Mouse (Mus musculus): ENCODE results near the gene Bmp8b. TPM values are rescaled to one million over a fixed set of nuclear protein-coding genes. Genes with fewer than 3 reads are reported as not detected.
"Not testable (repeated sequence)": the region's sequence is repeated elsewhere in the genome, so short reads cannot be mapped to it uniquely, and the experiment has no call there.

Gene Bmp8b
- polyA plus RNA-seq, 1 experiment from 2014 or later: 1.3 TPM

DNA sequence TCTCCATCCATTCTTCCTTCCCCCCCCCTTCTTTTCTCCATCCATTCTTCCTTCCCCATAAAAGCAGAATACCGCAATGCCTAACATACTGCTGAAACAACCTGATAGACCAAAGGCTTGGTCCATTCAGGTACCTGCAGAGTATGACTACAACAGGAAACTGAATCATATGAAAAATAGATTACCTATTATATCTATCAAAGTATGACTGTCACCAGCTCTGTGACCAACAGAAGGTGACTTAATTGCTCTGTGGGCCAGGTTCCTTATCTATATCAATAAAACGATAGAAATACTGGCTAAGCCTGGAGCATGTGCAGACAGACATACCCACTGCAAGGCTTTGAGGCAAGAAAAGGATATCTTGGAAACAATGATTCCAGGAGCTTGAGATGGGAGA is 50.5 kb downstream of the Bmp8b start:
- Histone ChIP-seq H3K27ac (no peak overlapping the region), H3K4me2 (no peak overlapping the region), H3K4me3 (no peak overlapping the region), H3K9ac (no peak overlapping the region), H3K4me1 (no peaks in the 10 kb centered on the region), H3K36me3 (no peaks in the 10 kb centered on the region), H3K27me3 (no peaks in the 10 kb centered on the region), H3K9me3 (no peaks in the 10 kb centered on the region)
- no peak for ATAC-seq (ENCODE audit: insufficient number of reproducible peaks, low FRiP score, low TSS enrichment, low read depth)
- 61% methylated on average over 2 of the region's 2 CpGs for WGBS

DNA sequence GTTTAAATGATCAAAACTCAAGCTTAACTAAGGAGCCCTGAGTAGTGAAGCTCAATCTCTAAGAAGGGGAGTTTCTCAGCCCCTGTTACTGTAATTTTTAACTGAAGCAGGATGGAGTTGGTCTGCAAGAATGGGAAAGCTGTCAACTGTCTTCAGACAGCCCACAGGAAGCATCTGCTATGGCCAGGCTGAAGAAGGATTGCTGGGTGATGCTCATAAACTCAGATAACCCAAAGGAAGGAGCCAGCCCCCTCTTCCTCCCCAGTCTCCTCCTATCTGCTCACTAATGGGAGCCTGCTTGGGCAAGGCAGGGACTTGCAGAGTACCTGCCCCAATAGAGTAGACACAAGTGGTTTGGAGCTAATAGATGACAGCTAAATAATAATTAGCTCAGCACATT is 50.9 kb downstream of the Bmp8b start:
- Histone ChIP-seq H3K4me1 (no peaks in the 10 kb centered on the region), H3K4me3 (no peak overlapping the region), H3K36me3 (no peaks in the 10 kb centered on the region), H3K9me3 (no peaks in the 10 kb centered on the region), H3K9ac (0 out of 2 replicates have a peak overlapping the region, but pooled peaks have one; percentile 14), H3K4me2 (no peak overlapping the region), H3K27me3 (no peaks in the 10 kb centered on the region), H3K27ac (no peak overlapping the region)
- ATAC-seq (ENCODE audit: insufficient number of reproducible peaks, low FRiP score, low TSS enrichment, low read depth): no peak

DNA sequence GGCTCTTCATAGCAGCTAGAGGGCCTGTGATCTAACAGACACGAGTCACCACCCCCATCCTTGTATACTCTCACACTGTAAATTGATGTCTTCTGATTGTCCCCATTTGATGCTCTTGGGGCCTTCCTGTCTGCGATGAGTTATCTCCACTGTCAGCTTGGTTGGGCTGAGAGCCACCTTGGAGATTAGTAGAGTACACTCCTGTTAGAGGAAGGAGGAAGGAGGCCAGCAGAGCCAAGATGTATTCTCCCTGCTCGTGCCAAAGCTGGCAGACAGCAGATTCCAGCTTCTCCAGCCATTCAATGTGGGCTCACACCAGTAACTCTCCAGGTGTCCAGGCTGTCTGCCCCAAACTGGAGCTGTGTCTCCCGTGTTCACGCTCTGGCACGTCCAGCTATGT is 55.6 kb downstream of the Bmp8b start:
- no peak overlapping the region for H3K4me2 ChIP-seq
- no peaks in the 10 kb centered on the region for H3K36me3 ChIP-seq
- H3K9ac ChIP-seq: no peak overlapping the region
- ATAC-seq (ENCODE audit: insufficient number of reproducible peaks, low FRiP score, low TSS enrichment, low read depth): no peak
- H3K4me3 ChIP-seq: no peak overlapping the region
- H3K27me3 ChIP-seq: no peaks in the 10 kb centered on the region
- WGBS: 78% methylated on average over 6 of the region's 6 CpGs
- no peaks in the 10 kb centered on the region for H3K9me3 ChIP-seq
- no peaks in the 10 kb centered on the region for H3K4me1 ChIP-seq
- no peak overlapping the region for H3K27ac ChIP-seq

DNA sequence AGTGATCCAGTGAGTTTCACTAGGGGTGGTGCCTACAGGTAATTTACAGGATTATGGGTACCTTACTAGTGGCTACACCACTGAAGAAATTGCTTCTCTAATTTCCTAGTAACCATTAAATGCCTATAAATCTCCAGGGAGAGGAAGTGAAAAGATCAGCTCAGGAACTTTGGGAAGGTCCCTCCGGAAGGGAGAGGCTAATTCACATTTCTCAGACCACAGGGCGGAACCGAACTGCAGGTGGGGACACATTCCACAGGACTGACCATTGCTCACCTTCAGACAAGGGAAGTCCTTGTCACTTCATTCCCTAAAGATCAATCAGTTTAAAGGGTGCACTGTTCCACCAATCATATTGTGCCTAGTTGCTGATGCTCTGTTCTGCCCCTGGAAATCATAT is 56.3 kb downstream of the Bmp8b start:
- H3K27me3 ChIP-seq; H3K27ac ChIP-seq; H3K9me3 ChIP-seq; H3K4me1 ChIP-seq; H3K9ac ChIP-seq; ATAC-seq (ENCODE audit: insufficient number of reproducible peaks, low FRiP score, low TSS enrichment, low read depth); H3K4me3 ChIP-seq; H3K4me2 ChIP-seq; H3K36me3 ChIP-seq: not testable (repeated sequence)
- 57% methylated on average over 3 of the region's 3 CpGs for WGBS

DNA sequence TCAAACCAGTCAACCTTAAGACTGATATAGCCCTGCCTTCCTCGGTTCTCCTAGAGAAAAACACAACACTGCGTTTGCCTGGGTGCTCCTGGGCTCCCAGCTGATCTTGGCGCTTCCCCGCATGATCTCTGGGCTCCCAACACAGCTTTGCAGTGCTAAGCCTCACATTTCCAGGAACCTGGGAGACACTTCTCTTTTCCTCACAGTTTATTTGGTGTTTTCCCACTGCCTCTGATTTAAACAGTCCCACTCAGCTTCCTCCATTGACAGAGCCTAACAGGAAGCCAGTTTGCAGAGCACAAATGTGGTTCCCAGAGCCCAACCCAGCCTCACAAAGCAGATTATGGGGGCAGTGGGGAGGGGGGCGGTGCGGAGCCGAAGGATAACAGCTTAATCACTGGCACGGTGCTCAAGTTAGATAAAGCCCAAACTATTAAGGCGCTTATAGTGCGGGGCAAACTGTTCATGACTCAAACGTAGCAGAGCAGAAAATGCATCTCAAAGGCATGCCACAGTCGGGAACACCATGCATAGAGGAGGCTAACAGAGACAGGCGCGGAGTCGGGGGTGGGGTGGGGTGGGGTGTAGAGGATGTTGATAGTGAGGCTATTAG is 57.4 kb downstream of the Bmp8b start:
- no peak overlapping the region for H3K9ac ChIP-seq
- WGBS: 20% methylated on average over 15 of the region's 15 CpGs
- no peaks in the 10 kb centered on the region for H3K36me3 ChIP-seq
- H3K4me2 ChIP-seq: peak overlapping the region; percentile 26; the same call in 1 of the 2 replicates
- no peak overlapping the region for H3K4me3 ChIP-seq
- no peak overlapping the region for H3K27ac ChIP-seq
- H3K4me1 ChIP-seq: no peaks in the 10 kb centered on the region
- H3K27me3 ChIP-seq: no peaks in the 10 kb centered on the region
- H3K9me3 ChIP-seq: no peaks in the 10 kb centered on the region
- ATAC-seq (ENCODE audit: insufficient number of reproducible peaks, low FRiP score, low TSS enrichment, low read depth): no peak

DNA sequence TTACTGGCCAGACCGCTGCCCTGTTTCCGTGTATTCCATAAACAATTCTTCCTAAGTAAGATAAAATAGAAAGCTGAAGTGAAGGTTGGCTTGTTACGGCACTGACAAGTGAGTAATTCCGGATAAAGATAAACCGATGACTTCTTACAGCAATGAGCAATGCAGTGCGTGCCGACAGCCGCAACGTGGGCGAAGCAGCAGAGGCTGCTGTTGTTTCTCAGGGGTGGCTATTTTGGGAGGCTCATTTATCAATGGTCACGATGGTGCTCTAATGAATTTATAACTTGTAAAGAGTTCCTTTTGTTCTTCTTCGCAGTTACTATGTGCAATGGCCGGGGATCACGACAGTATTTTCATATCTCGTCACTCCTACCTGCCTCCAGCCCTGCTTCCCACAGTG is 59.2 kb downstream of the Bmp8b start:
- H3K9ac ChIP-seq: no peak overlapping the region
- no peak overlapping the region for H3K4me2 ChIP-seq
- H3K36me3 ChIP-seq: no peaks in the 10 kb centered on the region
- H3K9me3 ChIP-seq: no peaks in the 10 kb centered on the region
- no peaks in the 10 kb centered on the region for H3K4me1 ChIP-seq
- 82% methylated on average over 15 of the region's 15 CpGs for WGBS
- H3K4me3 ChIP-seq: no peak overlapping the region
- no peaks in the 10 kb centered on the region for H3K27me3 ChIP-seq
- ATAC-seq (ENCODE audit: insufficient number of reproducible peaks, low FRiP score, low TSS enrichment, low read depth): no peak
- no peak overlapping the region for H3K27ac ChIP-seq

DNA sequence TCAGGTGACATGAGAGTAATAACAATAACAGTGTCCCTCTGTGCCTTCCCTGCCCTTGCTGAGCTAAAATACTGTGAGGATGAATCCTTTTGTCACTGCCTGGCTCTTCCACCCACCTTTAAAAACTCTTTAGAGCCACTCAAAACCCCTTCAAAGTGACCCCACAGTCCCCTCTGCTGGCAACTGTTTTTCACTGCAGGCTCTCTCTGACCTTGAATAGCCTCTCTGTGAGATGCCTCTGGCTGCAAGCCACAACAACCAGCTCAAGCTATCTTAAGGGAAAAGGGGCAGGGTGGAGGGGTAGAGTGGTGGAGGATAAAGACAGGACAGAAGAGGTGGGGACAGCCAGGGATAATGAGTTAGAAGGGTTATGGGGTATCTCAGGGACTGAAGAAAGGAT is 66.8 kb downstream of the Bmp8b start:
- ATAC-seq (ENCODE audit: insufficient number of reproducible peaks, low FRiP score, low TSS enrichment, low read depth): no peak
- H3K4me2 ChIP-seq: no peak overlapping the region
- 0 out of 2 replicates have a peak, but pooled peaks cover 4% of the 10 kb centered on the region for H3K9me3 ChIP-seq
- H3K27me3 ChIP-seq: peaks cover 28% of the 10 kb centered on the region; the same call in 1 of the 2 replicates
- no peak overlapping the region for H3K9ac ChIP-seq
- H3K36me3 ChIP-seq: no peaks in the 10 kb centered on the region
- H3K4me1 ChIP-seq: no peaks in the 10 kb centered on the region
- H3K27ac ChIP-seq: no peak overlapping the region
- no peak overlapping the region for H3K4me3 ChIP-seq

Other genes with a start within 250 kb of the Bmp8b start
- 64.5 and 78.3 TPM in 2 replicates for gene Cap1, start 219.1 kb upstream of the Bmp8b start, polyA plus RNA-seq (2015; fragmentation: Nextera tagmentation; extraction: Ambion mirVana)
- 16.0 and 18.3 TPM in 2 replicates for gene Mfsd2a, start 144.0 kb upstream of the Bmp8b start, polyA plus RNA-seq (2015; fragmentation: Nextera tagmentation; extraction: Ambion mirVana)
- 25.2 and 29.5 TPM in 2 replicates for gene Mycl, start 109.5 kb upstream of the Bmp8b start, polyA plus RNA-seq (2015; fragmentation: Nextera tagmentation; extraction: Ambion mirVana)
- 20.9 and 21.3 TPM in 2 replicates for gene Trit1, start 88.6 kb upstream of the Bmp8b start, polyA plus RNA-seq (2015; fragmentation: Nextera tagmentation; extraction: Ambion mirVana)
- gene Oxct2b, start 11.1 kb downstream of the Bmp8b start, polyA plus RNA-seq (2015; fragmentation: Nextera tagmentation; extraction: Ambion mirVana): 0.12 and 0.15 TPM in 2 replicates
- gene Ppie, start 34.8 kb downstream of the Bmp8b start, polyA plus RNA-seq (2015; fragmentation: Nextera tagmentation; extraction: Ambion mirVana): 93.2 and 94.9 TPM in 2 replicates
- 0.46 and 0.50 TPM in 2 replicates for gene Hpcal4, start 78.1 kb downstream of the Bmp8b start, polyA plus RNA-seq (2015; fragmentation: Nextera tagmentation; extraction: Ambion mirVana)
- gene Nt5c1a, start 96.3 kb downstream of the Bmp8b start, polyA plus RNA-seq (2015; fragmentation: Nextera tagmentation; extraction: Ambion mirVana): 0.14 TPM in 1 of 2 replicates, not detected in the other
- gene Heyl, start 128.4 kb downstream of the Bmp8b start, polyA plus RNA-seq (2015; fragmentation: Nextera tagmentation; extraction: Ambion mirVana): 11.0 and 15.6 TPM in 2 replicates
- gene Pabpc4, start 157.2 kb downstream of the Bmp8b start, polyA plus RNA-seq (2015; fragmentation: Nextera tagmentation; extraction: Ambion mirVana): 40.1 and 42.6 TPM in 2 replicates
- gene Oxct2a, start 218.5 kb downstream of the Bmp8b start, polyA plus RNA-seq (2015; fragmentation: Nextera tagmentation; extraction: Ambion mirVana): 0.17 TPM in 1 of 2 replicates, not detected in the other
- gene Bmp8a, start 238.1 kb downstream of the Bmp8b start, polyA plus RNA-seq (2015; fragmentation: Nextera tagmentation; extraction: Ambion mirVana): 6.3 and 7.2 TPM in 2 replicates

All from limb, embryonic 15.5 days (tissue).